Mouse (Mus musculus): ENCODE data around the gene Megf11. TPM values are rescaled to one million over a fixed set of nuclear protein-coding genes. Genes with fewer than 3 reads are reported as not detected.
"Not testable (repeated sequence)": the region's sequence is repeated elsewhere in the genome, so short reads cannot be mapped to it uniquely, and the experiment has no call there.

Megf11 gene
- polyA plus RNA-seq, 1 experiment: not detected

DNA sequence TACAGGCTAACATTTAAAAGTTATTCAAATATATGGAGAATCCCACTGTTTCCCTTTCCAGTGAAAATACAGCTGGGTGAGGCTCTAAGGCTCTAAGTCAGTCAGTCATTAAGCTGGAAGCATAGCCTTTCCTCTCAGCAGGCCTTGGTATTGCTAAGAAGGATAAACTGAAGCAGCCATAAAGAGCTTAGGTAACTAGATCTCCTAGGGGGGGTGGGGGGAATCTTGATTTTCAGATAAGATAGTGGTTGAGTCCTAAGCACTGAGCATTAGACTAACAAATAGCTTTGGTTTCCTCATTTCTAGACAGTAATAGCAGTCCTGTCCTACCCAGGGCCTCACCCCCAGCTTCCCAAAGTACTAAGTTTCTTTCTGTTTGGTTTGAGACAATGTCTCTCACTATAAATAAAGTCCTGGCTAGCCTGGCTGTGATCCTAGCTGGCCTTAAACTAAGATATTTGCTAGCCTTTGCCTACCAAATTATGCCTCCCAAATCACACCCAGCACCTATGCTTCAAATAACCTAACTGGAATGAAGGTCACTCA lies 318.1 kb downstream of the Megf11 start:
- H3K4me1 ChIP-seq: peaks cover 71% of the 10 kb centered on the region
- H3K36me3 ChIP-seq (replicated peaks; ENCODE audit: low read length): peaks cover 100% of the 10 kb centered on the region
- H3K27me3 ChIP-seq (replicated peaks): no peaks in the 10 kb centered on the region
- no peak overlapping the region for H3K4me3 ChIP-seq (replicated peaks)
- H3K9me3 ChIP-seq: no peaks in the 10 kb centered on the region
- TF ChIP-seq GATA1 (IDR thresholded peaks at IDR 0.05; ENCODE audit: borderline replicate concordance, low read length) (no peak), FLI1 (IDR thresholded peaks at IDR 0.05; ENCODE audit: low read length) (no peak)

DNA sequence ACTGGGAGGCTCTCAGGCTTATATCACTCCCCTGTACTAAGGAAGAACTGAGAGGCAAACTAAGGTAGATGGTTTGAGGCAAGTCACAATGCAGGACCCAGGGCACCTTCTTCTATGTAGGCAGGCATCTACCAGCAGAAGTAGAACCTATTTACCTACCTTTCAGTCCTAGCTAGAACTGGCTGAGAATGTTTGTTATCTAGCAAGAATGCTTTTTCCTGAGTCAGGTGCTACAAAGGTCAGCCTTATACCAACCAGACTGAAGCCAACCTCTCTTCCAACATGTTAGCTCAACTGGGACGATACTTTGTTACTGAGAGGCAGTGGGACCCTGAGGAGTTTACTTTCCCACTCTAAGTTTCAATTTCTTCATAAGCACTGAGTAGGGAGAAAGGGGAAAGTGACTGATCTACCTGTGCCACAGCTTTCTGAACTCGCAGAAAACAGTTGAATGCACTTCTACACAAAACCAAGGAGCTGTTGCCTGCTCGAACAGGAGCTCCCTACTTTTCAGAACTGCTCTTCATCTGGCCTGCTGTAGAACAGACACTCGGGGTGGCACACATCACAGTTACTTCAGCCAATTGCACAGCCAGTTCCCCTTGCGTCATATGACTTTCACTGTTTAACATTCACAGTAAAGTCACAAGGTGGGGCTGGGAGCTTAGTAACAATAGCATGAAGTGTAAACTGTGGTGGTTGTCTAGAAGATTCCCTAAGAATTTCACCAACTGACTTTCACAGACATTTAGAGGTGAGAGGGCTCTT lies 318.8 kb downstream of the Megf11 start:
- TF ChIP-seq FLI1 (IDR thresholded peaks at IDR 0.05; ENCODE audit: low read length) (no peak), GATA1 (IDR thresholded peaks at IDR 0.05; ENCODE audit: borderline replicate concordance, low read length) (no peak)
- H3K4me3 ChIP-seq (replicated peaks): no peak overlapping the region
- no peaks in the 10 kb centered on the region for H3K27me3 ChIP-seq (replicated peaks)
- H3K9me3 ChIP-seq: no peaks in the 10 kb centered on the region
- H3K36me3 ChIP-seq (replicated peaks; ENCODE audit: low read length): peaks cover 100% of the 10 kb centered on the region
- H3K4me1 ChIP-seq: peaks cover 71% of the 10 kb centered on the region

DNA sequence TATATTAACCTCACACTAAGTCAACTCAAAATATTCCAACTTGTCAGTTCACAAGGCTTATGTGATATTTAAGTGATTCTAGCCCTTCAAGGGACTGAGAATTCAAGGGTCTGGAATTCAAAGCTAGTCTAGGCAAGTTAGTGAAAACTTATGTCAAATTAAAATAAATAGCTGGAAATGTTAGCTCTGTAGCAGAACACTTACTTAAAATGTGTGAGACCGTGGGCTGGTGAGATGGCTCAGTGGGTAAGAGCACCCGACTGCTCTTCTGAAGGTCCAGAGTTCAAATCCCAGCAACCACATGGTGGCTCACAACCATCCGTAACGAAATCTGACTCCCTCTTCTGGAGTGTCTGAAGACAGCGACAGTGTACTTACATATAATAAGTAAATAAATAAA lies 324.9 kb downstream of the Megf11 start:
- not testable (repeated sequence) for H3K27me3 ChIP-seq (replicated peaks); H3K4me3 ChIP-seq (replicated peaks); H3K9me3 ChIP-seq
- Histone ChIP-seq H3K4me1 (peaks cover 43% of the 10 kb centered on the region), H3K36me3 (replicated peaks; ENCODE audit: low read length) (peaks cover 93% of the 10 kb centered on the region)

DNA sequence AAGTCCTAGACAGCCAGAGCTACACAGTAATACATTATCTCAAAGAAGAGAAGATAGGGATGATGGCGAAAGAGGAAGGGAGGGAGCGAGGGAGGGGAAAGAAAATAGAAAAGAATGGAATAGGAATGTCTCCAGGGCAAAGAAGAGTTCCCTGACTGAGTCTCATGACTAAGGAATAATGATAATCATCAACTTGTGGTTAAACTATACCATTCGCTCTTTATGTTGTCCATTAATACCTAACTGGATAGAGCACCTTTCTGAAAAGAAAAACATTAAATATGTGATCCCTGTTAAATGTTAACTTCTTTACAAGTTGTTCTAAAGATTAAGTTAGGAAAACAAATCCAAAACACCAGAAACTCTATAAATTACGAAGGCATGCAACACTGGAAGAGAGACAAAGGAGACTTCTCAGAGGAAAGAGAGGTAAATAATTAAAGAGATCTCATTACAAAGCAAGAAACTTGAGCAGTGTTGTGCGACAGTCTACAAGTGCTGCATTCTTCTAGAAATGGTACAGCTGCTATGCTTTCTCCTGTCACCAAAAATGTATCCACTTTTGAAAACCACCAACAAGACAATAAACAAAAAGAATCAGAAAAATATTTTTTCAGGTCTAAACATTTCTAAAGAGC lies 334.2 kb downstream of the Megf11 start:
- Histone ChIP-seq H3K36me3 (replicated peaks; ENCODE audit: low read length) (peaks cover 98% of the 10 kb centered on the region), H3K4me3 (replicated peaks) (no peak overlapping the region), H3K27me3 (replicated peaks) (no peaks in the 10 kb centered on the region), H3K4me1 (peaks cover 13% of the 10 kb centered on the region; the same call in 1 of the 2 replicates), H3K9me3 (no peaks in the 10 kb centered on the region)
- TF ChIP-seq FLI1 (IDR thresholded peaks at IDR 0.05; ENCODE audit: low read length) (no peak), GATA1 (IDR thresholded peaks at IDR 0.05; ENCODE audit: borderline replicate concordance, low read length) (no peak)

DNA sequence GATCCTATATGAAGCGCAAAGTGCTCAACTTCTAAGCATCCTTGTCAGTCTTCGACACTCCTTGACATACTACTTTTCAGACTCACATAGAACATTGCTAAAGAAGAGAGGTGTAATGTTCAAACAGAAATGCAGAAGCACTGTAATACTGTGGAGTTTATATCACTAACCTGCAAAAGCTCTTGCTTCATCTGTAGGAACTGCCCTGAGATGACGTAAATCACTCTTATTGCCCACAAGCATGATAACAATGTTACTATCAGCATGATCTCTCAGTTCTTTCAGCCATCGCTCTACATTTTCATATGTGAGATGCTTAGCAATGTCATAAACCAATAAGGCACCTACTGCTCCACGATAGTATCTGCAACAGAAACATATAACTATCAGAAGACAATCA lies 341.0 kb downstream of the Megf11 start:
- H3K36me3 ChIP-seq (replicated peaks; ENCODE audit: low read length): peaks cover 97% of the 10 kb centered on the region
- H3K4me1 ChIP-seq: peaks cover 38% of the 10 kb centered on the region
- TF ChIP-seq GATA1 (IDR thresholded peaks at IDR 0.05; ENCODE audit: borderline replicate concordance, low read length) (no peak), FLI1 (IDR thresholded peaks at IDR 0.05; ENCODE audit: low read length) (no peak)
- H3K4me3 ChIP-seq (replicated peaks): no peak overlapping the region
- H3K27me3 ChIP-seq (replicated peaks): no peaks in the 10 kb centered on the region
- H3K9me3 ChIP-seq: no peaks in the 10 kb centered on the region

DNA sequence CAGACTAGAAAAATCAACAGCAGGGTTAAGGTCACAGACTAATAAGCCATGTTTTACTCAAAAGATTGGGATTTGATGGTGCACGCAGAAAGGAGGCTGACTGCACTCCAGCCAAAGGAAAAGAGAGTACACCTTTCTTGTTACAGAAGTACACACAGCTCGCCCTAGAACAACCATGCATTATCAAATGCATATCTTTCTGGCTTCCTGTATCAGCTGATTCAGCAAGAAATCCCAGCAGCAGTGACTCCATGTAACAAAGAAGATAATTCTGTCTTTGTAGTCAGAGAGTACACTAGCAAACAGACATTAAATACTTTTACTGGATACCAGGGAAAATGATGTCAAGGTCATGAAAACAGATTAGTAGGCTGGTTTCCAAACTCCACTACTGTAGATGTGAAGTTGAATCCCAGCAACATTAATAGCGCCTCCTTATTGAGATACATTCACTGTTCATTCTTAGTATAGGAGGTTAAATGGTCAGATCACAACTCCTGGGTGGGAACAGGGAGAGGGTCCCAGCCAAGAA lies 345.7 kb downstream of the Megf11 start:
- TF ChIP-seq GATA1 (IDR thresholded peaks at IDR 0.05; ENCODE audit: borderline replicate concordance, low read length) (no peak), FLI1 (IDR thresholded peaks at IDR 0.05; ENCODE audit: low read length) (no peak)
- no peaks in the 10 kb centered on the region for H3K9me3 ChIP-seq
- peaks cover 68% of the 10 kb centered on the region for H3K36me3 ChIP-seq (replicated peaks; ENCODE audit: low read length)
- peak overlapping the region; percentile 46 for H3K4me3 ChIP-seq (replicated peaks)
- H3K27me3 ChIP-seq (replicated peaks): no peaks in the 10 kb centered on the region
- H3K4me1 ChIP-seq: peaks cover 66% of the 10 kb centered on the region

DNA sequence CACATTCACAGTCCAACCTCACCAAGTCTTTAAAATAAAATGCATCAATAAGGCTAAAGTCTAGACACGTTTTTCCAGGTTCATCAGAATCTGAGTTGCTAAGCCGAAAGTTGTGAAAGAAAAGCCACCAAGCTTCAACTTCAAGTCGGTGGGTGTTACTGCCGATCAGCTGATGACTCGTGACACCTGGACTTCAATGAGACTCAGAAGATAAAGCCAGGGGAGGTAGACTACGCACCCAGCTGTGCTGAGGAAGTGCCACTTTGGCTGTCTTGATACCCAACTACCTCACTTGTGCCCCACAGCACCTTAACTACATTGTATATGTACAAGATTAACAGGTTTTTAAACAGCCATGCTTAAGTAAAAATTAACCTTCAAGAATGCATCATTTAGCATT lies 348.7 kb downstream of the Megf11 start:
- TF ChIP-seq GATA1 (IDR thresholded peaks at IDR 0.05; ENCODE audit: borderline replicate concordance, low read length) (no peak), FLI1 (IDR thresholded peaks at IDR 0.05; ENCODE audit: low read length) (no peak)
- Histone ChIP-seq H3K9me3 (no peaks in the 10 kb centered on the region), H3K36me3 (replicated peaks; ENCODE audit: low read length) (peaks cover 38% of the 10 kb centered on the region), H3K4me1 (peaks cover 53% of the 10 kb centered on the region), H3K27me3 (replicated peaks) (no peaks in the 10 kb centered on the region), H3K4me3 (replicated peaks) (peak overlapping the region; percentile 81)

DNA sequence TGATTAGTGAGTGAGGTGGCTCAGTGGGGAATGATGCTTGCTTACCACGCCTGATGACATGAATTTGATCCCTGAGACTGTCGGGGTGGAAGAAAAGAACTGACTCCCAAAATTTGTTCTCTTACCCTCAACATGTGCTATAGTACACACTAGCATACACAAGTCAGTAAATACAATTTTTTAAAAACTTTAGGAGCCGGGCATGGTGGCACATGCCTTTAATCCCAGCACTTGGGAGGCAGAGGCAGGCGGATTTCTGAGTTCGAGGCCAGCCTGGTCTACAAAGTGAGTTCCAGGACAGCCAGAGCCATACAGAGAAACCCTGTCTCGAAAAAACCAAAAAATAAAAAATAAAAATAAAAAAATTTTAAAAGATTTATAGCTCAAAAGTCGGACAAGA lies 349.6 kb downstream of the Megf11 start:
- not testable (repeated sequence) for H3K27me3 ChIP-seq (replicated peaks); H3K9me3 ChIP-seq
- H3K4me1 ChIP-seq: peaks cover 52% of the 10 kb centered on the region
- H3K4me3 ChIP-seq (replicated peaks): peak overlapping the region; percentile 99
- peaks cover 31% of the 10 kb centered on the region for H3K36me3 ChIP-seq (replicated peaks; ENCODE audit: low read length)

DNA sequence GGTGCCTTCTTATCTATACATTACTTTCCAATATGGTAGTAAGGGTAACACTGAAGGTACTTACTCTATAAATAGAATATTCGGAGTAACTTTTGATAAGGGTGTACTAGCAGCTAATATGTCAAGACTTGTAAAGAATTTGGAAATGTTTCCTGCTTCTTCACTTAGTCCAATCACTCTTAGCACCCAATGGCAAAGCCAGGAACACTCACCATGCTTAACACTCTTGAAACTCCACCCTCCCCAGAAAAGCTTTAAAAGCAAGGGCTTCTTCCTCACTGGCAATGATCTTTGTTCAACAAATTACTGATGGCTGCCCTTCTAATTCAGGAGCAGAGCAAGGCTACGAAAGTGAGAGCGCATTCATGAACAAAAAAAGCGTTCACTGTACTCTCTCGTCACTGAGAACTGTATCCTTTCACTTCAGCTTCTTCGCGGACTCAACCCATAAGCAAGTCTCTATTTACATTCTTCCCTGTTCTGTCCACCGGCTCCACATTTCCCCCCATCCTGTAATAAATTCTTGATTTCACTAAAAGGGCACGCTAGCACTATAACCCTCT lies 350.7 kb downstream of the Megf11 start:
- Histone ChIP-seq H3K4me3 (replicated peaks) (peak overlapping the region; percentile 99), H3K27me3 (replicated peaks) (no peaks in the 10 kb centered on the region), H3K9me3 (no peaks in the 10 kb centered on the region), H3K36me3 (replicated peaks; ENCODE audit: low read length) (peaks cover 20% of the 10 kb centered on the region), H3K4me1 (peaks cover 48% of the 10 kb centered on the region)
- TF ChIP-seq GATA1 (IDR thresholded peaks at IDR 0.05; ENCODE audit: borderline replicate concordance, low read length) (no peak), FLI1 (IDR thresholded peaks at IDR 0.05; ENCODE audit: low read length) (no peak)

All from megakaryocyte, embryonic 14.5 days (primary cell).